Mouse (Mus musculus) NIH3T3 (cell line): ENCODE data around the gene Nono.
A peak's percentile ranks its signal among the peaks of the same experiment; 100 is the strongest.

Experiments used
- DNase-seq: peaks from one replicate; pipeline ENCODE4 v3.0.0-alpha.2; 2012; ENCODE audit warnings: low read depth

Gene Nono

GRCm38 (mm10) chrX:101486487-101487152 lies 57.5 kb downstream of the Nono start:
- DNase-seq: peak; percentile 79
